8 mouse cellular contexts compared by ENCODE assay signal in genomic region chr5:129063037-129063791, GRCm38 (mm10). TPM values are rescaled to one million over a fixed set of nuclear protein-coding genes. Genes with fewer than 3 reads are reported as not detected.
DNase-seq lines count a peak whose midpoint lies in the region; ATAC-seq lines count a peak whose summit lies in the region.

No protein-coding gene starts in this region.

- no peak overlapping the region; the same call in 1 of the 2 replicates for H3K9ac ChIP-seq in heart, embryonic 14.5 days (ENCODE audit: low read length)
- H3K9ac ChIP-seq in neural tube, embryonic 15.5 days (replicated peaks): peak overlapping the region; percentile 42

- 0 out of 2 replicates have a peak, but pooled peaks cover 1% of the 10 kb centered on the region for H3K9me3 ChIP-seq in heart, embryonic 14.5 days (ENCODE audit: control insufficient read depth, low read length)
- H3K9me3 ChIP-seq in neural tube, embryonic 15.5 days (replicated peaks): no peaks in the 10 kb centered on the region

- H3K4me1 ChIP-seq in heart, embryonic 14.5 days (ENCODE audit: control insufficient read depth in 2 of 2, insufficient read depth in 2 of 2, low read length in 2 of 2): peaks cover 0 to 4% of the 10 kb centered on the region in 2 experiments; a peak in 2 of 4 replicates
- H3K4me1 ChIP-seq in neural tube, embryonic 15.5 days: peaks cover 9% of the 10 kb centered on the region

- H3K27ac ChIP-seq in heart, embryonic 14.5 days (replicated peaks in 1 of 2; ENCODE audit: control insufficient read depth in 1 of 2, insufficient read depth in 1 of 2, low read depth in 2 of 2, low read length in 2 of 2): no peak overlapping the region
- no peak overlapping the region for H3K27ac ChIP-seq in neural tube, embryonic 15.5 days (replicated peaks)

- H3K36me3 ChIP-seq in heart, embryonic 14.5 days (ENCODE audit: control insufficient read depth, insufficient read depth, low read length): no peaks in the 10 kb centered on the region
- H3K36me3 ChIP-seq in neural tube, embryonic 15.5 days: no peaks in the 10 kb centered on the region

- peak overlapping the region; percentile 46 for H3K4me2 ChIP-seq in heart, embryonic 14.5 days (ENCODE audit: low read length)
- H3K4me2 ChIP-seq in neural tube, embryonic 15.5 days: peak overlapping the region; percentile 62

- 0 out of 4 replicates have a peak overlapping the region, but pooled peaks of 1 of the 2 experiments have one; percentile 5 for H3K4me3 ChIP-seq in heart, embryonic 14.5 days (ENCODE audit: control insufficient read depth in 1 of 2, insufficient read depth in 1 of 2, low read depth in 1 of 2, low read length in 2 of 2)
- peak overlapping the region; percentile 27 for H3K4me3 ChIP-seq in neural tube, embryonic 15.5 days (replicated peaks)

- peak; percentile 79 for DNase-seq in CD4-positive, CD25-positive, alpha-beta regulatory T cell, adult 2 months (ENCODE audit: low read depth, low spot score)
- DNase-seq in brain, adult 2 months (ENCODE audit: low read depth, low spot score): peak; percentile 85
- peak; percentile 91 for DNase-seq in kidney, postnatal 10 days
- DNase-seq in lung, adult 18-20 months: peak; percentile 69 to 71
- peak; percentile 91 for DNase-seq in testis, postnatal 10 days (ENCODE audit: low spot score)

- H3K27me3 ChIP-seq in heart, embryonic 14.5 days (ENCODE audit: control insufficient read depth, insufficient read depth, low read length): peaks cover 8% of the 10 kb centered on the region
- no peaks in the 10 kb centered on the region for H3K27me3 ChIP-seq in neural tube, embryonic 15.5 days (replicated peaks)

- ATAC-seq in erythroid progenitor cell, adult 5-6 weeks (replicated peaks; ENCODE audit: low FRiP score, poor library complexity, severe bottlenecking): peak; percentile 72
- no peak for ATAC-seq in heart, embryonic 14.5 days (ENCODE audit: insufficient number of reproducible peaks, insufficient read depth, low FRiP score, low read depth)
- ATAC-seq in neural tube, embryonic 15.5 days (ENCODE audit: low FRiP score): peak; percentile 41; the same call in 1 of the 2 replicates

- WGBS in heart, embryonic 14.5 days: 11% methylated on average over 21 of the region's 21 CpGs
- WGBS in neural tube, embryonic 15.5 days: 13% methylated on average over 21 of the region's 21 CpGs

RNA-seq across cellular contexts. Expression of gene Adgrd1, which starts 33.3 kb away (rescaled TPM):
- 2.1 and 2.2 TPM in 2 replicates for total RNA-seq in erythroid progenitor cell, adult 5-6 weeks (2015; ENCODE audit: low replicate concordance)
- 0.39 and 1.2 TPM in 2 replicates for total RNA-seq in erythroid progenitor cell, adult 5-6 weeks (2017; ENCODE audit: low replicate concordance)
- polyA plus RNA-seq in heart, embryonic 14.5 days (2014; fragmentation: Nextera tagmentation; extraction: Ambion mirVana): 1.5 and 1.6 TPM in 2 replicates
- 0.38 and 0.69 TPM in 2 replicates for polyA plus RNA-seq in neural tube, embryonic 15.5 days (2015; fragmentation: Nextera tagmentation; extraction: Ambion mirVana)

RNA-seq across cellular contexts. Expression of gene Ran, which starts 43.3 kb away (rescaled TPM):
- total RNA-seq in erythroid progenitor cell, adult 5-6 weeks (2015; ENCODE audit: low replicate concordance): 305 and 343 TPM in 2 replicates
- 152 and 197 TPM in 2 replicates for total RNA-seq in erythroid progenitor cell, adult 5-6 weeks (2017; ENCODE audit: low replicate concordance)
- 333 and 339 TPM in 2 replicates for polyA plus RNA-seq in heart, embryonic 14.5 days (2014; fragmentation: Nextera tagmentation; extraction: Ambion mirVana)
- polyA plus RNA-seq in neural tube, embryonic 15.5 days (2015; fragmentation: Nextera tagmentation; extraction: Ambion mirVana): 311 and 368 TPM in 2 replicates

RNA-seq across cellular contexts. Expression of gene Stx2, which starts 54.8 kb away (rescaled TPM):
- total RNA-seq in erythroid progenitor cell, adult 5-6 weeks (2015; ENCODE audit: low replicate concordance): 224 and 258 TPM in 2 replicates
- 312 and 368 TPM in 2 replicates for total RNA-seq in erythroid progenitor cell, adult 5-6 weeks (2017; ENCODE audit: low replicate concordance)
- polyA plus RNA-seq in heart, embryonic 14.5 days (2014; fragmentation: Nextera tagmentation; extraction: Ambion mirVana): 21.3 and 21.4 TPM in 2 replicates
- 20.1 and 20.5 TPM in 2 replicates for polyA plus RNA-seq in neural tube, embryonic 15.5 days (2015; fragmentation: Nextera tagmentation; extraction: Ambion mirVana)
